Mouse (Mus musculus) urinary bladder, postnatal 4 days (tissue): Measurements from ENCODE around the gene Med12l.

Experiments
- DNase-seq, 2 experiments: peaks; one replicate each; pipeline ENCODE4 v3.0.0; 2021 to 2022; ENCODE audit warnings: low spot score in 2 of 2

The Med12l gene

DNA sequence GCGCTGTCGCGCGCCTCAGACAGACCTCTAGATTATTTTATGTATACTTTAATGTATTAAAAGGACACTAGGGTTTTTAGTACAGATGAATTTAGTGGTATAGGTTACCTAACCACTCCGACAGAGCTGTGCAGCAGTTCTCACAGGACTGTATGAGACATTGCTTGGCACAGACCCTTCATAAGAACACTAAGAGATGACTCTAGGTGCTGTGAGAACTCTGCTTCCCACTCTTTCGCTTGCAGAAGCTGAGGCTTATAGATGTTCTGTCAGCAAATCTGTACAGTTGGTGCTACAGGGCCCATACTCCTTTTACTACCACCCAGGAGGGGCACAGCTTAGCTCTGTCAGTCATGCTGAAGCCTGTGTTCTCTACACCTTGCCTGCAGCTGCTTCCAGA lies 186.0 kb downstream of the Med12l start:
- DNase-seq, result no peak

DNA sequence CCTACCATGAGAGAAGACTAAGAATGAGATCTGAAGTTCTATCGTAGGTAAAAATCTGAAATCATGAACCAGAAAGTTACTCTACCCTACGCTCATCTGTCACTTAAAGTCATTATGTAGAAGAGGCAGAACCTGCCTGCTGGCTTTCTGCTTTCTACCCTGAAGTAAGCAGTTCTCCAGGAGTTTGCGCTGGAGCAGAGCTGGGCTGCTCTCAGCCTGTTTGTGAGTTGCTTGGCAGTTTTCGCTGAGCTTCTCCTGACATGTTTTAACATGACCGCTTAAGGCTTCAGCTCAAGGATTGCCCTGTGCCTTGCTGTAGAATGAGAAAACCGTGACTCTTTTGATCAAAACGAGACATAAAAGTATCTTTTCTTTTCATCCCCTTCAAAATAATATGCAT lies 188.5 kb downstream of the Med12l start:
- no peak for DNase-seq

DNA sequence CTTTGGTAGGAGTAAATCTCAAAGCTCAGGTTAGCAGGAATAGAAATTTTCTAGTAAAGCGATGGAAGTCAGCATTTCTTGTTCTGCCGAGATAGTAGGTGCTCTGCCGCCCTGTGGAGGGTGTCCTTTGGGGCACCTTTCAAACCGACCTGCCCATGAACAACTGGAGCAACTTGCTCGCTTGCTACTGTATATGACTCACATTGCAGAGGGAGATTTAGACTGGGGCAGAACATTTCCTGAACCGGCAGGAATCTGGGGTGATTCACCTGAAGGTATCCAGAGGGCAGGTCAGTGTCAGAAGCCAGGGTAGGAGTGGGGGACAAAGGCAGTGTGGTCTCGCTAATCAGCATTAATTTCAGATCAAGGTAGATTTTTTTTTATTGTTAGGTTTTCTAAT lies 189.3 kb downstream of the Med12l start, which contains the start of gene Gpr87:
Gpr87 (minus strand) TSS at position 167 of the 400 bp plus-strand sequence.
- DNase-seq, result no peak

DNA sequence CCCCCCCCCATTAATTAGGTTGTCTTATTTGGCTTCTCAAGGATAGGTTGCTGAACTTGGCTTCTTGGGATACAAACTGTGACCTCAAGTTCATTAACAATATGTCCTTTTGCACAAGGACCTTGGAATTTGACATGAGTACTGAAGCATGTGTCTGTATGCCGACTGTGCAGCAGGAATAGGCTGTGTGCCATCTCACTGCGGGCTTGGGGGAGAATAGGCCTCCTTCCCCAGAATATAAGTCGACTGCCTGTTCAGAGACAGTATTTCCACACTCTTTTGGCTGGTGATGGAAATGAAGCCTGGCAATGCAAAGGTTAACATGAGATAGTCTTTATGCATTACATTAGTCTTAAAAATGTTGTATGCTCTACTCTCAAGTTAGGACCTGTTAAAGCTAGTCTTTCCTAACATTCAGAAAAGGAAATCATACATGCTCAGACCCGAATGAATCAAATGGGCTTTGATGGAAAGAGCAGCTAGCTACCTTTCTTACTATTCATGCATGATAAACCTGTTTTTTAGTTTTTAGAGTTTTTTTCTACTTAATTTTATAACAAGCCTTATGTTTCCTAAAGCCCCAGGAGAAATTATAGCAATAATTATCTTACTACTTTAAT lies 191.8 kb downstream of the Med12l start:
- DNase-seq, result no peak

DNA sequence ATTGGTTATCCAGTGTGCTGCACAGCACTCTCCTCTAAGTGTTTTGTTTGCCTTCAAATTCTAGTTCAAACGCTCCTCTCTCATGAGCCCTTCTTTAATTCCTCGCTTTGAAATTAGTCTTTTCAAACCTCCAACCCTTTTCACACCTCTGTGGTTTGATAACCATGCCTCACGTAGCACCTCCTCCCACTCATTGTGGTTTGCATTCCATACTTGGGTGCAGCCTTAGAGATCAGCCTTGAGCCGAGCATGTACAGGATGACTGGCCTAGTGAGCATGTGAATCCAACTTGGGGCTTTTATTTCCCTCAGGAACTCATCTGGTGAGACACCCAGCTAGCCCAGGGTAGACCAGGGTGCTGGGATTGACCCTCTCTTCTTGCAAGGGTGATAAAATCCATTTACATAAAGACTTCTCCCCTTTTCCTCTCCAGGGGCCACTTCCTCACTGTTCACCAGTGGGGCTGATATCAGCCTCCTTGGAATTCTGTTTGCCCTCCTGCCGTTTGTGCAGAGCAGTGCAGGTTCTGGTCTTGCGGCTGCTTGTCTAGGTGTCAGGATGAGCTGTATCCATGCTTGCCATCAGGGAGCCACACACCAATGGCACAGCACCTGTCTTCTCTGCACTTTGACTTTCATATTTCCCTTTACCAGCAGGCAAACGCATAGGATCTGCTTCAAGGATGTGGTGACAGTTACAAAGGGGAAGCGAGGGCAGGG lies 198.3 kb downstream of the Med12l start:
- DNase-seq, result no peak

DNA sequence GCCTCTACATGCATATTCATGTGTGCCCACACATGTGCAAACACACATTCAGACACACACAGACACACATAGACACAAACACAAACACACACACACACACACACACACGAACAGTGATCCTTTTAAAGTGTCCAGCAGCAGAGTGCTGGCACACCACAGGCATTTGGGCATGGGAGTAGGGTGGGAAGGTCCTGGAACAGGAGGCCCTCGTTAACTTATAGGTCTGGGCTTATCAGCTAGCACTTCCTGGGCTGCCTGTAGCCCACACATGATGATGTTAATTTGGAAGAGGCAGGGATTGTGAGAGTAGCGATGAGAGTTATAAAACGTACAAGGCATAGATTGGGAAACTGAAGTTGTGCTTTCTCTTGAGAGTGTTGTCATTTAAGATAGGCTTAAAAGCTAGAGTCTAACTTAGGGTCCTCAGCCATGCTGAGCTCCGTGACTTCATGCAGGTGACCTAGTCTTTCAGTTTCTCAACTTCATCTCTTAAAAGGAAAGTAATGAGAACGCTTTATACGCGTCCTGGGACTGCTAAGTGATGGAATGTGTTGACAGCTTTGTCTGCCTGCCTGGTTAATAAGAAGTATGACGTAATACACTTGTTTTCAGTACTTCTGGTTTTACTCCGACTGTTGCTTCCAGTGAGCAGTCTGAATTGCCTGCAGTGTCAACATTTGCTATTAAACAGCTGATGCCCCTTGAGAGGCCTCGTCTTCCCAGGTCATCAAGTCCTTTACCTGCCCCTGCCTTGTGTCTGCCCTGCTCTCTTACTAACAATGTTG lies 199.3 kb downstream of the Med12l start:
- no peak for DNase-seq

DNA sequence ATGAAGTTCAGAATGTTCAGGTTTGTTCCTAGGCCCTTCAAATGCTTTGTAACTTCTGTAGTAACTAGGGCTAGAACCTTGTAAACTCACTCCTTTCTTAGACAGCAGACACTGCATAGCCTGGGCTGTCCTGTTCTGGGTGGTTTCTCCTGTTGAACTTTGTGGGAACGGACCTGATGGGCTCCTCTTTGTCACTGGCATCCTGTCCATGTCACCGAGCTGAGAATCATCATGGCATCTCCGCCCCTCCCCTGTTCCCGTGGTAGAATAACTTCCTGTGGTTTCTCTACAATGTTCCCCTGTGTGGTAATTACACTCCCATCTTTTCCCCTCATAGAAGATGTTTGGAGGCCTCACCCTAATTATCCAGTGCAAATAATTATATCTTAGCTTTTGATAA lies 200.3 kb downstream of the Med12l start:
- no peak for DNase-seq

DNA sequence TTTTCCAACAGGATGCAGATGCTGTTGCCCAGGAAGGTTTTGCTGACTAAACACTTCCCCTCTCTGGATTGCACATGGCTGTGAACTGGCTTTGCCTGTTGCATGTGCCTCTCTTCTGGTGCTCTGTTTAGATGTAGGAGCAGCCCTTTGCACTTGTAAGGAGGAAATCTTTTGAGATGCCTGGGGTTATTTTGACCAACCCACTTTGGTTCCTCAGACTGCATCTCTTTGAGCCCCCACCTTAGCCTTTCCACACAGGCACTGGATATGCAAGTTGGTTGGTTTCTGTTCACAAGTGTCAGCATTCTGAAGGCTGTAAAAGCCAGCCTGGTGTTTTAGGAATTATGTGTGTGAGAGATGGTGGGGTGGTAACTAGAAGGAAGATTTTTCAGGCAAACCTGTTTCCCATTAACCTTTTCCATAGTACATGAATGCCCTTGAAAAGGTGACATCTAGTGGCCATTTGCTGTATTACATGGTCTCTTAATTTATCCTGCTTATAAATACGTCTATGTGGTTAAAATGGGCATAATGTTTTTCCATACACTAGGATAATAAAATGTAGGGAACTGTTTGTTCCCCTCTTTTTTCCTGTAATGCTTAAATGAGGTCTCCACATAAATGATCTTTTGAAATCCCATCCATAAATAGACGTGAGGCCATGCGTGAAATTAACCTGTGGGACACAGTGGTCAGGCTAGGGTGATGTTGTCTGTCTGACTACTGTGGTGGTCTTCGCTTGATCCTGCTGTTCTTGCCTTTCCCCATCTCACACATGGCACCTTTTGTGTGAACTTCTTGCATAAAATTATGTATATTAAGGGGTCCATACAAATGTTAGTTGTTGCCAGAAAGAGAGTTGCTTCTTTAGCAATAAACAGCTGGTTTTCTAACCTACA lies 203.3 kb downstream of the Med12l start:
- no peak for DNase-seq

DNA sequence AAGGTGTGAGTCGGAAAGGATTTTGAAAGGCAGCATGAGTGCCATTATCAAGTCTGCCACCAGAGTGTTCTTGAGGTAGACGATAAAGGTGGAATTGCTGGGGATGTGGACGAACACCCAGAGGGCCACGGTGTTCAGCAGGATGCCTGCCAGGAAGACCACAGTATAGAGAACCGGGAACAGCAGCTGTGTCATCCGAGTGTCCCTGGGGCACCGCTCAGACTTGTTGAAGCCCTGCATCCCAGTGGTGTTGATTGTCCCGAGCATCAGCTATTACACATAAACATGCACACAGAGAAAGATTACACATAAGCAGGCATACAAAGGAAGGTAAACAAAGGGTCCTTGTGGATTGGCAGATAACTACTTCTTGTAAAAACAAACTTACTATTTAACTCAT lies 204.5 kb downstream of the Med12l start:
- no peak for DNase-seq

DNA sequence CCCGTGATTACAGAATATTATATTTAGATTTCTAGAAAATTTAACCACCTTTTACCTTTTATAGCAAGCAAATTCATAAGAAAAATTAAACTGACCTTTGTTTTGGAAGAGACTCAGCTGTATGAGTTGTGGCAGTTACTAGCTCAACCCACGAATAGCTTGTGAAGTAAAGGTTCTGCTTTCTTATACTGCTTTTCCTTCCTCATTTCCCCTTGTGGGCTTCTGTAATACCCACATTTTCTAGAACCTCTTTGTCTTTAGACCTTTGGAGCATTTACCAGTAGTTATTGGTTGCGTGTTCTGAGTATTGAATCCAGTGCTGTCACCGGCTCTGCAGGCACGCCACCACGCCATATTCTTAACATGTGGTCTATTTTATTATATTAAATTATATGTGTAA lies 205.1 kb downstream of the Med12l start, which contains the start of gene P2ry13:
P2ry13 (minus strand) TSS at position 156 of the 400 bp plus-strand sequence.
- DNase-seq, result no peak

DNA sequence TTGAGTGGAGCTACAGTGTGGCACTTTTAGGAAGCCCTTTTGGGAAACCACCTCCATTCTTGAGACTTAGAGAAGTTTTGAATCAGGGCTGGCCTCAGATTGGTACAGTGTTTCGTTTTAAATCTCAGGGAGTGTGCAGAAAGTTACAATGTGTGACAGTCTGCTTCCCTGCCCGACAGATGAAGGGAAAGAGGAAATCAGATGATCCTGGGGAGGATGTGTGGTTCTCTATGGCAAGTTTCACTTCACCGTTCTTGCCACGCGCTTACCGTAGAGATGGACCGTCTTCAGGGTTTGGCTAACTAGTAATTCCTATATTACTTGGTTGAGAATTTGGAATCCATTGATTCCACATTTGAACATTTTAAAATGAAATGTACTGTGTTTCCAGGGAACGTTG lies 206.2 kb downstream of the Med12l start:
- DNase-seq, result no peak

DNA sequence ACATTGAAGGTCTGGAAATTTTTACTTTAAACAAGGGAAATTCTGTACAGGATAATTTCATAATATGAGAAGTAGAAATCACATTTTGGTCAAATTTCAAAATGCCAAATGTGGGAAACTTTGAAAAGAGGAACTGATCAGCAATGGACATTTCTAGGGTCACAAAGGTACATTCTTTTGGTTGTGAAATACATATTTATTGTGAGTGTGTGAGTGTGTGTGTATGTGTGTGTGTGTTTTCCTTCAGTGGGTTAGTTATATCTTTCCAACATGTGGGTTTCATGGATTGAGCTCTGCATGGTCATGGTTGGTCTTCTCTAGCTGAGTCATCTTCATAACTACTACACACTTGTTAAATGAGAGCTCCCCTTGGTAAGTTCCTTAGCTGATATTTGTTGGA lies 206.8 kb downstream of the Med12l start:
- DNase-seq, result no peak

DNA sequence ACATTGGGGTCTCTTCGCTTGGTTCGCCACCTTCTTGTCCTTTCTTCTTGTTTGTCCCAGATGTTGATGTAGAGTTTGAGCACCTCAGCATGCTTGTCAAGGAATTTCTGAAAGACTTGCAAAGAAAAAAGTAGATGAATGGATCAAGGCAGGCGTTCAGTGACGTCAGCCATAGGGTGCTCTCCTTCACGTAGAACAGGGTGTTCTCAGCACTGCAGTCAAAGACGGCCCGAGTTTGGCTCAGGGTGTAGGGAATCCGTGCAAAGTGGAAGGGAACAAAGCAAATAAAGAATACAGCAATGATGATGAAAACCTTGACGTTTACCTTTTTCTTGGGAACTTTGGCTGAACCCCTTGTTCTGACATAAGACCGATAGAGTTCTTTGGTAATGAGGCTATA lies 211.6 kb downstream of the Med12l start:
- no peak for DNase-seq

DNA sequence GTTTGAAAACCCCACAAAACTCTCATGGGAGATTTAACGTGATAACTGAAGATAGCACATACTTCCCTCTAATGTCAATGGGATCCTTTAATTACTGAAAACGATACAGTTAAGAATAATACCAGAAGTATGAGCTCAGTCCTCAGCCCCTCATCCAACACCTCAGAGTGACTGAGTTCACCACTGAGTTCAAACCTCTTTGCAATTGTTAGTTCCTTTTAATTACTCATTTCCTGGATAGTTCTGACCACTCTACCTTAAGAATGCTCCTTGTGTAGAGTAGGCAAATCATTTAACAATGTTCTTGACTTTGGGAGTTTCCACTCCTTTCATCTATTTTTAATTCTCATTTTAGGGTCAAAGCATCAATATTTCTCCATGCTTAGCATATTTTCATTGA lies 213.7 kb downstream of the Med12l start:
- no peak for DNase-seq

DNA sequence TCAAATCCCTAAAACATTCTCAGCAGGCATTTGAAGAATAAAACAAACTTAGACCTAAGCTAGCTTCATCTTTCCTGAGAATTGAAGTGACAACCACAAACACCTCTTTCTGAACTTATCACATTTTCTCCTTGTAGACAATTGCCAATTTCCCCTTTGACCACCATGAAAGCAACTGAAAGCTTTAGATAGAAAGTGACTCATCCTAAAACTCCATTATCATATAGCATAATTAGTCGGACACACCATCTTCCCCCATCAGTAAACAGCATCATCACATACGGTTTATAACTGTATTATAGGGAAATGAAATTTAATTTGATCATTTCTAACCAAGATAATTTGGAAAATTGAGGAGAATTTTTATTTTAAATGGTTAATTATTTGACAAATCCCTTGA lies 216.7 kb downstream of the Med12l start:
- no peak for DNase-seq

DNA sequence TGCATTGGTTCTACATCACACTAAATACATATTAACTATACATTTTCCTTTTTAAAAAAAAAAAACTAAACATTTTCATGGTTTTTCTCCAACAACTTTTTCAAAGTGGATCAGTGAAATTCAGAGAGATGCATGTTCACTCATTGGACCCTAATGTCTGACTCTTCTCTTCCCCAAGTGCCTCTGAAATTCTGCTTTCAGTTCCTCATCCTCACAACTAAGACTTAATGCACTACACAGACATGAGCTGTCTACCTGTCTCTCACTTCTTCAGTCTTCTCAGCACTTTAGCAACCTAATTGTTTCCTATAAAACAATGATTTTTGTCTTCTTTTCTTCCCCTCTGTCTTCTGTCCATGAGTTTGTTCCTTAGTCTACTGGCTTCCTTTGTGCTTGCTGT lies 219.8 kb downstream of the Med12l start:
- DNase-seq, result no peak

DNA sequence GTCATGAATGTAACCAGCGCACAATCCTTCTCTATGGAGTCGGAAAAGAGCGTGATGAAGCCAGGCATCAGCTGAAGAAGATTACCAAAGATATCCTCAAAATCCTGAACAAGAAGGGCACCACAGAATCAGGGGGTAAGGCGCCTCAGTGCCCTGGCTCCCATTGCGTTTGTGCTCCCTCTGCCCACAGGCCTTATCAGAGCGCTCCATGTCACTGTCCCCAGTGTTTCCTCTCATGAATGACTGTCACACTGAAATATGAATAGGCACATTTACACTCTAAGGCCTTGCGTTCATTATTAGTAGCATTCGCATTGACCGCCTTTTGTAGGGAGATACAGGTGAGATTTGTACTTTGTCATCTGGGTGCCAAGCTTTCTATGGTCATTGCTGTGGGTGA lies 222.1 kb downstream of the Med12l start:
- no peak for DNase-seq

DNA sequence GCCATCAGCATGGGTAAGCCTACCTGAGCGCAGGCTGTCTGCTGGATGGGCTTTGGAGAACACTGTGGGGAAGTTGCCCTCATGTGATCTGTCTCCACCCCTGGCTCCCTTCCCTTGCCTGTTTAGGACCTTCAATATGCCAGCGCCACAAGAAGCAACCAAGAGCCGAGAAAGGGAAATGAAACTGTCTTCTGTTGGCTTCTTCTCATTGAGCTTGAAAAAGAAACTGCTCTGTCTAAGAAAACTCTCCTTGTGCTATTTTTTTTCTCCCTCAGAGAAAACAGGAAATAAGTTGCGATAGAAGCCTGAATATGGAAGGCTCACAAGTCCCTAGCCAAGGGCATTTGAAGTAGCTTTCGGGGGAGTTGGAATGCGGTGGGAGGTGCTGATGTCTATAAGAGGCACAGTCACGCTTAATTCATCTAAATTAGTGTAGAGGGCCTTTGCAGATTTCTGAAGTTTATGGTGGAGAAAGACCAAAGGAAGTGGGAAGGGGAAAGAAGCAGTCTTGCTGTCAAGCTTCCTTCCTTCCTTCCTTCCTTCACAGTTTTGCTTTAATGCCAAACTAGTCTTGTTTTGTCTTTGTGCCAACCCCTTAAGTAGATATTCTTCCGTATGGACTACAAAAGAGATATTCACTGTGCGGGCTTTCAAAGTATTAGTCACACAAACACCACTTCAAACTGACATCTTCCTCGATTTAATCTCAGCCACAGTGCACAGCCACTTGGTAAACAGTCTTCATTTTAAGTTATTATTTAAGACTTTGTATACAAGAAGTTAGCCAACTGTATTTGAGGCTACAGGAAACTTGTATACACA lies 223.3 kb downstream of the Med12l start:
- DNase-seq, result no peak

DNA sequence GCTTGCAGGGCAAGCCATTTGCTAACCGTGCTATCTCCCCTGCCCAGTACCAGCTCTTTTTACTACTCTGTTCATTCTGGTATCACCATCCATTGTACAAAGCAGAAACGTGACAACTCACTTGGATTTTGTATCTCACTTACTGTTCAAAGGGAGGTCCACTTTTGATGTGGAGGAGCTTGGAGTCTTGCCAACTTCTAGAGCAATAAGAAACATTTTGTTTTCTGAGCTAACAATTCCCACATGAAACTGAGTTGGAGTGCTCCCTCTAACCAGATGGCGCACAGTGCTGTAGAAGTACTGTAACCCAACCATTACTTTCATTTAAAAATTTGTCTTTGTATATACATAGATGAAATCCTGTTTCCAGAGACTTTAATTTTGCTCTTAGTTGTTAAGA lies 225.3 kb downstream of the Med12l start:
- no peak for DNase-seq

DNA sequence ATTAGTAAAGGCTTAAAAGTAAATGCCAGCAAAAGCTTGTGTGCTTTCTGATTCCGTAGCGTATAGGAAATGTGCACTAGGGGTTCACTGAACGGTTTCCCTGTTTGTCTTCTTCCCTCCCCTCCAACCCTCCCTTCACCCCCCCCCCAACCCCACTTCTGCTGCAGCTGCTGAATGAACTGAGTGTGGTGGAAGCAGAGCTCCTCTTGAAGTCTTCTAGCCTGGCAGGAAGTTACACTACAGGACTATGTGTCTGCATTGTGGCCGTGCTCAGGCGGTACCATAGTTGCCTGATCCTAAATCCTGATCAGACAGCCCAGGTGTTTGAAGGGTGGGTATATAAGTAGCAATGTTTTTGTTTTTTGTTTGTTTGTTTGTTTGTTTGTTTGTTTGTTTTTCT lies 229.3 kb downstream of the Med12l start:
- DNase-seq, result no peak

DNA sequence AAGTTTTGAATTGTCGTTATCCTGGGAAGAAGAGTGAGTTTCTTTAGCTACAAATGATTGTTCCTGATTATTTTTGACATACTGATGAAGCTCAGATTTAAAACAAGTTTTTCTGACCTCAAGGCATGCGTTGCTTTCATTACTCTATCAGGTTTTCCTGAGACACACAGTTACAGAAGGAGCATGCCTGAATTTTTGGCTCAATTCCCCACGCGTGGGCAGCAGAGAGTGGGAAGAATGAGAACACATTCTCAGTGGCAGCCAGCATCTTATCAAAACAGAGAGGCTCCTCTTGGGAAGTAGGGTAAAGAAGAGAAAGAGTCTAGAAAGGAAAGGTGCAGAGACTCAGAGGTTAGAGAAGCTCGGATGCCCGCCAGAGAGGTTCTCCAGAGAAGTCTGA lies 237.8 kb downstream of the Med12l start:
- no peak for DNase-seq
